Mouse (Mus musculus) gastrocnemius, adult 2 months (tissue): ENCODE measurements around the gene Nebl. TPM values are rescaled to one million over a fixed set of nuclear protein-coding genes. Genes with fewer than 3 reads are reported as not detected.
A peak's percentile ranks its signal among the peaks of the same experiment; 100 is the strongest.

ENCODE experiments used
- DNase-seq: peaks from one replicate; pipeline ENCODE4 v3.0.0; 2022
- H3K27ac ChIP-seq: fragments of 200-600 bp; 2 replicates; pipeline ENCODE4 v1.8.1; 2022; ENCODE audit warnings: mild to moderate bottlenecking
- H3K4me3 ChIP-seq: fragments of 200-600 bp; 2 replicates; pipeline ENCODE4 v1.8.1; 2022; ENCODE audit warnings: mild to moderate bottlenecking, moderate library complexity
- CTCF ChIP-seq: fragments of 200-600 bp; IDR thresholded peaks from 2 replicates; pipeline ENCODE4 v1.8.1; 2022; ENCODE audit warnings: antibody characterized with exemption, mild to moderate bottlenecking, moderate library complexity
- intact Hi-C: fragments of 180-260 bp; cut with DNase I; formaldehyde crosslinking; loops from one replicate; pipeline ENCODE4 v1.15.1; 2025
- total RNA-seq, 2 experiments: library from RNA; stranded (reverse); gene quantifications; 2 replicates each; pipeline ENCODE4 v1.2.3; 2021

The Nebl gene
- total RNA-seq, 2 experiments from 2014 or later: 0.43 to 1.5 TPM

DNA sequence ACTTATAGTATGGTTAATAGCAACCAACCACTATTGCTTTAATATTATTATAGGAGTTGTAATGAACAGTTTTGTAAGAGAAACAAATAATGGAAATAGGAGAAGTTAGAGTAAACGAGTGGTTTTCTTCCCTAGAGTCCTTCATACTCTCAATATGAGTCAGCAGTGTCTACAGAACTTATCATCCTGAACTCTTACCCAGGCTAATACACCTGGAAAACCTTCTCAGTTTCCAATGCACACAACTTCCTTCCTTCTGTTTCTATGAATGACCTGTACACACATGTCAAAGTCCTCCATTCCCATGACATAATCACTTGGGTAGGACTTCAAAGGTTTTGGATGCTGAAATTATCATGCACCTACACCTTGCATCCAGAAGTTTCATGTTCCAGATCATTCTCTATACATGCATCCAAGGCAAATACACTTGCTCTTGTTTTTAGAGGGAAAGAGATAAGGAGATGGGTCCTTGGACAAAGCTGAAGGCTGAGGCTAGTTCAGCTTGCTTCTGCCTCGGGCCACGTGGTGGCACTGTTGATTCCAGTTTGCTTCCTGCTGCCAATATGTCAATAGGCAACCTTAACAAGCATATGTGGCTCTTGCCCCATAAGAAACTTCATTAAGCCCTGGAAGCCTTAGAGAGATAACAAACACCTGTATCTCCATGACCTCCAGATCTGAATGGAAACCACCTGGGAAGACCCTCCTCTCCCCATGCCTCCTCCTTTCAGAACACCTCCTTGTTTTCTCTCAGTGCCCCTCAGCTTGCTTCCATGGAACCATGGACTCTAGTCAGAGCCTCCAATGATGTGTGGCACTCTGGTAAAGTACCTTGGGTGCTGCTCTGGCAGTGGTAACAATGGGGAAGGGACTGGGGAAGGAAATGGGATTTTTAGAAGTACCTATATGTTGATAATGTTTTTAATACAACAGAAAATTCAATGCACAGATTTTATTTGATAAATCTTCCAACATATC lies 86.7 kb downstream of the Nebl start:
- peak; percentile 69 for TF ChIP-seq CTCF
- intact Hi-C loops: no loop called here
- peak; percentile 42 for DNase-seq
- Histone ChIP-seq H3K27ac (no peak overlapping the region), H3K4me3 (no peak overlapping the region)

DNA sequence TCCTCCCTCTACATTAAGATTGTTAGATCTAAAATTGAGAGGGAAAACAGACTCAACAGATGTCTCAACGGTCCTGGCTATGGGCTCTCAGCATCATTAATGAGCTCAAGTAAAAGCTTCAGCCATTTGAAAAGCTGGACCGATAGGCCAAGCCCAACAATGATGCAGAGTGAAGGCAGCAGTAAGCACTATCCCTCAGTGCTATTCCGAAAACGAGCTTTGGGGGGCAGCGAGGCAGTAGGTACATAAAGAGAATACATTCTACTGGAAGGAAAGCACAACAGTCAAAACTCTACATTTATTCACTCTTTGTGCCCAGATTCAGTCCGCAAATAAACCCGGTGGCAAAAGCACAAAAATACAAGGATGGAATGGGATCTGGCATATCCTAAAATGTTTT lies 87.4 kb downstream of the Nebl start:
- DNase-seq: no peak
- no peak for TF ChIP-seq CTCF
- no peak overlapping the region for H3K27ac ChIP-seq
- no peak overlapping the region for H3K4me3 ChIP-seq
- intact Hi-C loops: no loop called here

DNA sequence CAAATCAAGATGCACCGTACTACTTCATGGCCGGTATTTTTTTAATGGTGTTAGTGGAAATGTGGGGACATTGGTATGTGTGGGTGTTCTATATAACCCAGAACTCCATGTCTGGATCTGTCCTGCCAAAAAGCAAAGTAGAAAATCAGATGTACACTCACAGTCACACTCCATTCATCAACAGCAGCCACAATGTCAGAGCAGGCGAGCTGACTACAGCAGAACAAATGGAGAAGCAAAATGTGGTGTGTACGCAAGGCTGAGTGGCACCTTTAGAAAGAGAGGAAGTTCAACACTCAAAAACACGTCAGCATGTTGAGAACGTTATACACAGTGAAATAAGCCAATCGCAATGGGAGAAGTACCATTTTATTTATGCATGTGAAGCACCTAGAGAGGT lies 88.5 kb downstream of the Nebl start:
- intact Hi-C loops: no loop called here
- DNase-seq: no peak
- H3K4me3 ChIP-seq: no peak overlapping the region
- no peak for TF ChIP-seq CTCF
- H3K27ac ChIP-seq: no peak overlapping the region

DNA sequence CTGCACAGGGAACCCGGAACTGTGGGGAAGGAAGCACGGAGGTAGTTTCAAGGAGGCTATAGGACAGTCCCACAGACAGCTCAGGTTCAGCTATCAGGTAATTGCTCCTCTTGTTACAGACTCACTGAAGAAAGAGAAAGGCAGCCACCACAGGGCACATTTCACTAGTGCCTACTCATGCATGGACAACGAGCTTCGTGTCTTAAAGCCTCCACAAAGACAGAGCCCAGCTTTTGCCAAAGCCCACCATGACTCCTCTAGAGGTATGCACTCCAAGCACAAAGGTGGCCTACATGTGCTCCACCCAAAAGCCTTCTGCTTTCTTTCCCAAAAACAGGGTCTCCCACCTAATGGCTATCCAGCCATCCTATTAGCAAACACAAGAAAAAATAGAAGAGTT lies 90.4 kb downstream of the Nebl start:
- no peak for TF ChIP-seq CTCF
- Histone ChIP-seq H3K27ac (no peak overlapping the region), H3K4me3 (no peak overlapping the region)
- DNase-seq: no peak
- intact Hi-C loops: no loop called here

DNA sequence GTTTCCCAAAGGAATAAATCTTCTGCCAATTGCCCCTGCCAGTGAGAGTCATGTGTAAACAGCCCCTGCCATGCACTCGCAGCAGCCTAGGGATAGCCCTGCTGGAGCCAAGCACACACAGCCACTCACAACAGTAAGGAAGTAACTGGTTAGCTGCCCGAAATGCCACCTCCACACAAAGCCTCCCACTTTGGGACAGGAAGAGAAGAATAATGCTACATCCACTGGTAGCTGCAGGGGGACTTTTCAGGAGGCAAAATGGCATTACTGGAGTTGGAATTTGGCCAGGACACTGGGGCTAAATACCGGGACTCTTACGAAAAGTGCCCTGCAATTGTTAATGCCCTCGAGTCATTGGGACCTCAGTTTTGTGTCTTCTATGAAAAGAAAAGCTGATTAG lies 92.6 kb downstream of the Nebl start:
- no peak for TF ChIP-seq CTCF
- intact Hi-C loops: no loop called here
- Histone ChIP-seq H3K4me3 (no peak overlapping the region), H3K27ac (no peak overlapping the region)
- no peak for DNase-seq

DNA sequence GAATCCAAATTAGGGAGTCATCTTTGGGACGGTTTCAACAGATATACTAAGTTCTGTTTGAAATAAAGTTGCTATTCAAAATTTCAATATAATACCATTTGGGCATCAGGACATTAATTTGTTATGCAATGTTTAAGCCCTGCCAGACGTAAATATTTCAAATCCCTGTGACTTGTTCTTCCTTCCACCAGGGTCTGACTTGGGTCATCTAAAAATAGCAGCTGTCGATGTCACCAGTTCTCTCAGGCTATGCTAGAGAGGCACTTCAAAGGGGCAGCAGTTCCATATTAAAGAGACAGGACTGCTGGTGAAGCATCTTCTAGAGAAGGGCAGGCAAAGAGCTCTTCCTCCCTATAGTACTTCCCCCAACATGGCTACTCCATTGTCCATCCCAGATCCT lies 107.3 kb downstream of the Nebl start:
- Histone ChIP-seq H3K4me3 (no peak overlapping the region), H3K27ac (no peak overlapping the region)
- intact Hi-C loops: no loop called here
- DNase-seq: no peak
- TF ChIP-seq CTCF: no peak

DNA sequence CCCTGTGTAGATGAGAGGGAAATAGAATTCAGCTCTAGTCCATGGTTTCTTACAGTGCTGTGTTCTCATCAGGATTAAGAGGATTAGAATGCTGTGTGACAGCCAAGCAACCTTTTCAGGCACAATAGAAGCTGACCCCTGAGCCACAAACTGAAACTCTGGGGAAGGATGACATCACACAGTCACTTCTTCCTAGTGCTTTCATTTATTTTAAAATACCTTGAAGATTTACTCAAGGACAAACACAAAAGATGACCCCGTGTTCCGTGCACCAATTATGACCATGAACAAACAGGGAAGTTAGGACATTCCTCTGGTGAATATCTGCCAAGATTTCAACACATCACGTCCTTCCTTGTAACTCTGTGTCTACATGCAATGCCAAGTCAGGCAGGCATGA lies 121.0 kb downstream of the Nebl start:
- no peak for DNase-seq
- no peak for TF ChIP-seq CTCF
- Histone ChIP-seq H3K27ac (no peak overlapping the region), H3K4me3 (no peak overlapping the region)
- intact Hi-C loops: no loop called here

DNA sequence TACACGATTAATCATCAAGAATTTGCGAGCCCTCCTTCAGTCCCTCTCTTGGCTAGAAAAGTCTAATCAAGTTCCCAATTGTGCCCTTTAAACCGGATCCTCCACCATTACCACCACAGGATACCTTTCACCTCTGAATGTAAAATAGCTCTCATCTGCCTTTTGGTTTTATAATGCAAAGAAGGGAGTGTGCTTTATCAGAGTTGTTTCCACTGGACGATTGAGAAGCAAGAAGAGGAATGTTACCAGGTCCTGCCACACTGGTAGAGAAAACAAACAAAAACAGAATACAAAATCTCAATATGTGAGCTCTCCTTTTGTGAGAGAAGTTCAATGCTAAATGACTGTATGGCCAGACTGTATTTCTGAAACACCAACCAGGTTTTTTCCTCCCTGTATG lies 127.7 kb downstream of the Nebl start:
- no peak overlapping the region for H3K4me3 ChIP-seq
- H3K27ac ChIP-seq: no peak overlapping the region
- intact Hi-C loops: no loop called here
- no peak for DNase-seq
- no peak for TF ChIP-seq CTCF

DNA sequence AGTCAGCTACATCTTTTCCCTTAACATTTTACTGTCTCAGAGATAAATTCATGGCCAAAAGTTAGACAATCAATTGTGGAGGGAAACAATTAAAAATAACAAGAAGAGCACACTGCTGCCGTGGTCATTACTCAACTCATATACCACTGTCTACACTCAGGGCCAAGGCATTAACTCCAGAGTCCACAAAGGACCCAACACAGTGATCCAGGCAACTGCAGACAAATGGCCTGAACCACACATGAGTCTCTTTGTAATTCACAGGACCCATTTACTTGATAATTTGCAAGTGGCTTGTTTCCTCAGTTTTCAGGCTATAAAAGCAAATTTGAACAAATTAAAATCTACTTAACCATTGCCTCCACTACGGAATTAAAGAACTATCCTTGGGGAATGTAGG lies 130.6 kb downstream of the Nebl start:
- no peak overlapping the region for H3K27ac ChIP-seq
- no peak for TF ChIP-seq CTCF
- DNase-seq: no peak
- intact Hi-C loops: no loop called here
- H3K4me3 ChIP-seq: no peak overlapping the region

DNA sequence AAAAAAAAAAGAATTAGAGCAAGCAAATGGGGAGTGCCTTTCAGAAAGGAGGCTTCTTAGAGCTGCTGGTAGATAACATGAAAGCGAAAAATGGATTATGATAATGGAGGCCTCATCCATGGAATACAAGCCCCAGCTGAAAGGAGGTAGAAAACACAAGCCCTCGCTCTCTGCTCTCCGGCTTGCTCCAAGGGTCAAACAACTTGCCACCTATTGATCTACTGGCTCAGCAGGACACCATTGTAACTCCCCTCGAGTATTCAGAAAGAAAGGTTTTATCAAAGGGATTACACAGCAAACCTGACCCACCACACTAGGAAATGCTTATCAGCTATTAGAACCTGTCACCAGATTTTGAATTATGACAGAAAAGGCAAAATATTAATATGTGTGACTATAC lies 131.4 kb downstream of the Nebl start:
- TF ChIP-seq CTCF: no peak
- no peak overlapping the region for H3K27ac ChIP-seq
- intact Hi-C loops: no loop called here
- DNase-seq: no peak
- H3K4me3 ChIP-seq: no peak overlapping the region

DNA sequence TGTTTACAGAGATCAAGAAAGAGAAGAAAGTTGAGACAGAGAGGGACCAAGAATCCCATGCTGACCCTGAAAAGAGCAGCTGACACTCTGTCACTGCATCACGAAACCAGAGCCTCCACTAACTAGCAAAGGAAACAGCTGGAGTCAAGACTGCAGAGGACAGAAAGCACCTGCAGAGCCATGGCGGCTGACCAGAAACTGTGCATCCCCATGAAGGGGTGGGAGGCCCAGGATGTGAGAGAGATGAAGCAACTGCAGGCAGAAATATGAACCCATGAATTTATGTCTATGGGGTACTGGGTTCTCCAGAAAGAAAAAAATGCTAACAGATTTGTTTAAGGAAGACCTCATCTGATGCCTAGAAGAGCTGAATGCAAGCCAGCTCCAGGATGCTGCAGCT lies 133.3 kb downstream of the Nebl start:
- no peak for TF ChIP-seq CTCF
- Histone ChIP-seq H3K4me3 (no peak overlapping the region), H3K27ac (no peak overlapping the region)
- no peak for DNase-seq
- intact Hi-C loops: no loop called here

DNA sequence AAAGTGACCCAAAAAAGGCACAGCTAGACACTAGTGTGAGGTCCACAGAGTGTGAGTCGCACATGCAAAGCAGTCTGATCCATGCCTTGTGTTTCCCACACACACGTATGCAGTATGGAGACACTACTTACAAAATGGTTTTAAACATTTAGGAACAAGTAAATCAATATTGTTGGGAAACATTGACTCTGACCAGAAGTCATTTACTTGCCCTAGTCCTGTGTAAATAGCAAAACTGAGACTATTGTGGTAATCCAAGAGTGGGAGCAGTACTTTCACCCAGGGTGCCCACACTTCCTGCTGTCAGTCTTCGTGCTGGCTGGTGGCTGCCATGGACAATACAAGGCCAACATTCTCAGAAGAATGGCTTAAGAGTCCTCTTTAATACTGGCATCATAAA lies 141.6 kb downstream of the Nebl start:
- no peak for TF ChIP-seq CTCF
- no peak for DNase-seq
- Histone ChIP-seq H3K4me3 (no peak overlapping the region), H3K27ac (no peak overlapping the region)
- intact Hi-C loops: no loop called here

DNA sequence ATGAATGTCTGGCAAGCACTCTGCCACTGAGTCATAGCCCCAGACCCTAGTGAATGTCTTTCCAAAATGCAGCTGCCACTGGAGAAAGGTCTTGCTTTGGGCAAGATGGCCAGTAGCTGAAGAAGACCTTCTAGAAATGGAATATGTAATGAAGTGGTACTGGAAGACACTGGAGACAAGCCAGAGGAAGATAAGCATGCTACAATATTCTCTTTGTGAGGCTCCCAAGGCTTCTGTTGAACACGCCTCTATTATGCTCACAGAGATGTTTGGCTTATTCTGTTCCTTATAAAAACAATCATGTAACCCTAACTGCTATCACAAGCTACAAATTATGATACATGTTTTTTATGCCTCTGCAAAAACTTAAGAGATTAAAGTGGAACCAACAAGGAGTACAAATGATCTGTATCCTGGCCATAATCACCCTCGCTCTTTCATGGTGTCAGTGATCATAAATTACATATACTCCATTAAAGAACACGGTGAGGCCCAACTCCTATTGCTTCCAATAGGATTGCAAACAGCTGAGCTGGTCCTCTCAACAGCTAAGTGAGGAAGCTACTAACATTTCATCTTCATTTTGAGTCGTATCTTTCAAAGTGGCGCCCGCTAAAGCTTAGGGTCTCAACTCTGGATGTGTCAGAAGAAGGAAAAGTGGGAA lies 145.8 kb downstream of the Nebl start:
- Histone ChIP-seq H3K4me3 (no peak overlapping the region), H3K27ac (no peak overlapping the region)
- no peak for TF ChIP-seq CTCF
- intact Hi-C loops: no loop called here
- no peak for DNase-seq
